Mouse (Mus musculus) layer of hippocampus, adult 18-20 months (tissue): Measurements from ENCODE around the gene Optn. TPM values are rescaled to one million over a fixed set of nuclear protein-coding genes. Genes with fewer than 3 reads are reported as not detected.

ENCODE experiments used
- DNase-seq, 2 experiments: peaks; one replicate each; pipeline ENCODE4 v3.0.0; 2022; ENCODE audit warnings: low spot score in 2 of 2
- total RNA-seq, 2 experiments: library from RNA; stranded (reverse); gene quantifications; 2 replicates each; pipeline ENCODE4 v1.2.3; 2021

Gene Optn
- total RNA-seq, 2 experiments from 2014 or later, result 15.5 to 16.6 TPM

- DNase-seq, result no peak
These were observed 30.1 kb downstream of the Optn start for GRCm38 (mm10) chr2:5033546-5034420.

DNA sequence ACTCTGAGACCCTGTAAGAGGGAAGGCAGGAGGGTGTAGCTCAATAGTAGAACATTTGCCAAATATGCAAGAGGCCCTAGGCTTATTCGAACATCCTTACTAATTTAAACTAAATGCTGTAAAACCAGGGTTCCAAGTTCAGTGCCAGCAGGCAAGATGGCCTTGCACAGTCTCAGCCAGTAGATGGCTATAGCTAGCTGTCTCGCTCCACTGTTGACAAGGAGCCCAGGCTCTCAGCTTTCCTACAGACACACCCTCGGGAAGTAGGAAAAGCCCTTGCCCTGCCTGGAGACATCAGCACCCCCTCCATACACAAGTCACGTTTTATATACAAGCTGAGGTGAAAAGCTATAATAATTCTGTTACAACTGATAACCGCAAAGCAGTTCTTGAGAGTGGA, 31.2 kb downstream of the Optn start:
- no peak for DNase-seq

GRCm38 (mm10) chr2:5031215-5031614, 32.6 kb downstream of the Optn start:
- peak; percentile 18 to 32 for DNase-seq

GRCm38 (mm10) chr2:5029808-5030207, 34.0 kb downstream of the Optn start:
- no peak for DNase-seq

GRCm38 (mm10) chr2:5028047-5028446, 35.8 kb downstream of the Optn start:
- no peak for DNase-seq

GRCm38 (mm10) chr2:5027057-5027456, 36.8 kb downstream of the Optn start:
- DNase-seq, result no peak

- DNase-seq, result no peak
These were observed 38.6 kb downstream of the Optn start for GRCm38 (mm10) chr2:5025162-5025733.

DNA sequence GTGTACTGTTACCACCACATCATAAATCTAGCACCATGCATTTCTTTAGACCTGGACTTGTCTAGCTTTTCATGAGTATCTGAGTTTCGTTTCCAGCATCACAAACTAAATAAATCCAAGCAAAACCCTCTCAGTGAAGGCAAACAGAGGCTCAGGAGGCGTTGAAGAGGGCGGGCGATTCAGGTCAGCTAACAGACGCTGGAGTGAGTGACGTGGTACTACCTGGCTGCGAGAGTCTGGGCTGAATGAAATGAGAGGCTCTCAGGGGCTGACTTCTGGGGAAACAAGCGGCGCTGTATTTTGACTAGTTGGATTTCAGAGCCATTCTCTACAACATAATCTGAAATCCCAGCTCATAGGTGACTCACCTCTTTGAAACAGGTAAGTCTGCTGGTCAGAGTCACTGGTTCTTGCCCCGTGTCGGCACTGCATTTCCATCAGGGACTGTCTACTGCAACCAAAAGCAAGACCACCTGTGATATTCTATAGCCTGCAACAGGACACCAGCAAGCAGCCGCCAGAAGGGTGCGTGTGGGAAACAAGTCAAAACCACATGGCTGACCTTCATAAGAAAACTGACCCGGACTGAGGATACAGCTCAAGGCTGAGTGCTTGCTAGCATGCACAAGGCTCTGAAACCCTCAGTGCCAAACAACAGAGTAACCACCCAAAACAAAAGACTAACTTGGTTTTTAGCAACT, 40.0 kb downstream of the Optn start:
- no peak for DNase-seq

DNA sequence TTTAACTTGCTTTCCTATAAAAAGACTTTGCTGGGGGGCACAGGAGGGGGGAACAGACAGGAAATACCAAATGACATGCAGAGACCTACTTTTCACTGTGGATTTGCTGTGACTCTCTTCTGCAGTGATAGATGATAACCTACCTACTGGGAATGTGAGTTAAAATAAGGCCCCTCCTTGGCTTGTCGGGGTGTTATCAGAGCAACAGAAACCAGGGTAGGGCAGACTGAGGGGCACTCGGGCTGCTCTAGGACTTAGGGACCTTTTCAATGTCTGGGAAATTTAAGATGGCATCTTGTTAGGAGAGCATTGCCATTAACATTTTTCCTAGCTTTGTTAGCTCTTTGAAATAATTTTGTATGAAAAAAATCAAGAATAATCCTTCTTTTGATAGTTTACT, 40.6 kb downstream of the Optn start:
- no peak for DNase-seq

DNA sequence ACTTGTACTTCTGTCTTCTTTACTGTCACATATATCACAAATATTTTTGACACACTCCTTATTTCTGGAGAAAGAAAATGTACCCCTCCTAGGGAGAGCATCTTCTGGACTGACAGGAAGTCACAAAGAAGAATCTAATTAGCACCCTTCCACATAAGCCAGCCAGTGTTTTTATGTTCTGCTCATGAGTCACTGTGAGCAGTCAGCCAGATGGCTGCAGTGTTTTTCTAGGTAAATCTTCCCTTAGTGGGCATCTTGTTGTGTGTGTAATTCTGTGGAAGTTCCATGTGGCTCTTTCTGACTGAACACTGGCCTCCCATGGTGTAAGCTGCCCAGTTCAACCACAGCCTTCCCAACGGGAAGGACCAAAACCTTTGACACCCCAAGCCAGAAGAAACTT, 44.1 kb downstream of the Optn start:
- peak; percentile 20 to 47 for DNase-seq

DNA sequence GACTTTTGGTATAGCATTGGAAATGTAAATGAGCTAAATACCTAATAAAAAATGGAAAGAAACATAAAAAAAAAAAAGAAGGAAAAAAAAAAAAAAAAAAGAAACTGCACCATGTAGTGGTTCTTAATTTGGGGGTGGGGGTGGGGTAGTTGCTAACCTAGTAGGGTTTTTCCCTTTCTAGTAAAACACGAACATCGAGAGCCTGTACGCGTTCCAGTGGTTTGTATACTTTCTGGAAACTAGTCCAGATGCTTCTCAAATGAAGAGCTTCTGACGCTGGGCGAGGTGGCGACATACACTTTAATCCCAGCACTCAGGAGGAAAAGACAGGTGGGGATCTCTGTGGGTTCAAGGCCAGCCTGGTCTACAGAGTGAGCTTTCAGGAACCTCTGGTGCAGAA, 46.9 kb downstream of the Optn start:
- no peak for DNase-seq

DNA sequence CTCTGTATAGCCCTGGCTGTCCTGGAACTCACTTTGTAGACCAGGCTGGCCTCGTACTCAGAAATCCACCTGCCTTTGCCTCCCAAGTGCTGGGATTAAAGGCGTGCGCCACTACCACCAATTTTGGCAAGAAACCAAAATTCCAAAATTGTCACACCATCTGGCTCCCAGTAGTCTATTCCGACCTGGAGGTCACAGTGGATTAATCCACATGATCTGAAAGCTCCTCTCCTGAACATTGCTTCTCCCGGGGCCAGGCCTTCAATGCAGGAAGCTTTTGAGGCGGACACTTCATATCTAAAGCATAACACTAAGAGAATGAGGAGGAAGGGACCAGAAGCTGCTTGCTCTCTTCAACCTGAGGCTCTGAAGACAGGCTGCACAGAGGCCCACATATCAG, 48.3 kb downstream of the Optn start:
- DNase-seq, result no peak

DNA sequence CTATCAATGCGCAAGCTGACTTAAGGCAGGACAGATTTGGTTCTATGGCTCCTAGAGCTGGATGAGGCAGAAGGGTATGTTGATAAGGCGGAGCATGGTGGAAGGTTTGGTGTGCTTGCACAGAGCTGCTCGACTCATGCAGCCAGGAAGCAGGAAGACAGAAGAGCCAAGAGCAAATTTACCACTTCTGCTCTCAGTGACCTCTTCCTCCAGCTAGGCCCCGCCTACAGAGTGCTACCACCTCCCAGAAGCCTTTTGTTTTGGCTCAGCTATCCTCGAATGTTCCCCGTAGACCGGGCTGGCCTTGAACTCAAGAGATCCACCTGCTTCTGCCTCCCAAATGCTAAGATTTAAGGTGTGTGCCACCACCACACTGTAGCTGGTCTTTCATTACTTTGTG, 49.2 kb downstream of the Optn start:
- DNase-seq, result no peak

DNA sequence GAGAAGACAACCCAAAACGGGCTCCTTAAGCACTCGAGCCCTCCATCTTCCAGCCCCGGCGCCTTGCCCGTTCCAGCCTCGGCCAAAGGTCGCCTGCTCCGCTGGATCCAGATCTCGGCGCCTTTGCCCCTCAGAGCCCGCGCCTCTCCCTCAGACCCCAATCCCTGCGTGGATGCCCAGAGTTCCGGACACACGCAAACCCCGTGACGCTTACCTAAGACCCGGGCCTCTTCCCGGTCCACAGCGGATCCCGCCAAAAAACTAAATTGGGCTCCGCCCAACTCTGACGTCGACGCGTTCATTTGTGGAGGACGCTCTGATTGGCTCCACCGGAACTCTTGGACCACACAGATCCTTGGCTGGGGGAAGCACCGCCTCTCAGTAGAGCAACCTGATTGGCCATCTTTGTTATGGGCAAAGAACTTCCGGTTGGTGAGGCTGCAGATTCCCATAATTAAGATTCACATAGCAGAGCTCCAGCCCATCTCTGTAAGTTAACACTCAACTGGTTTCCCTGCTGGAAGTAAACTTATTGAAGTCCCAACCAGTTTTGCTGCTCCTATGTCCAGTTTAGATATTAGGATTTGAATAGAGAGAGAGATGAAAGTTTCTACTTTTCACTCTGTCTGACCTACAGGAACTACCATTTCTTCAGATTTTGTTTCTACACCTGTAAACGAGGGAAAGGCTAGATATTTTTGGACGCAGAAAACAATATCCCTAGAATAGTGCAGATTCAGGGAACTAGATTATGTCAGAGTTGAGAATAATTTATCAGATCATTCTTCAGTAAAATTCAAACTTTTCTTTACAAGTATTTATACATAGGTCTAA, 51.1 kb downstream of the Optn start, which contains the start of gene Mcm10:
Gene Mcm10 (minus strand): TSS at position 301 of the 834 bp plus-strand sequence.
- peak; percentile 90 to 93 for DNase-seq

GRCm38 (mm10) chr2:5011898-5012490, 51.9 kb downstream of the Optn start:
- no peak for DNase-seq

DNA sequence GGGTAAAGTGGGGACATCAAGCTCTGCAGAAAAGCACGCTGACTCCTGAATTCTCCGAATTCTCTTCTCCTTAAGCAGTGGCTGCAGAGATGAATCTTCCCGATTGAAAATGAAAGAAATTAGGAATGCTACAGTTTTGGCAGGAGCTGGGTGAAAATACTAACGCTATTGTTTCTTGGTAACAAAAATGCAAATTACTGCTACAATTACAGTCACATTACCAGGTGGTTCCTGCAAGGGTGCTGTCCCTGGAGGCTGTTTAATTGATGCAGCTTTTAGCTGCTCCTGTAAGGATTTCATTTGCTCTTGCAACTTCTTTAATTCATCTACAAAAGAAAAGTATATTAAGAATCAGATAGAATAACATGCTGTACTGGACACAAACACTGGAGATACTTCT, 56.7 kb downstream of the Optn start:
- DNase-seq, result no peak

DNA sequence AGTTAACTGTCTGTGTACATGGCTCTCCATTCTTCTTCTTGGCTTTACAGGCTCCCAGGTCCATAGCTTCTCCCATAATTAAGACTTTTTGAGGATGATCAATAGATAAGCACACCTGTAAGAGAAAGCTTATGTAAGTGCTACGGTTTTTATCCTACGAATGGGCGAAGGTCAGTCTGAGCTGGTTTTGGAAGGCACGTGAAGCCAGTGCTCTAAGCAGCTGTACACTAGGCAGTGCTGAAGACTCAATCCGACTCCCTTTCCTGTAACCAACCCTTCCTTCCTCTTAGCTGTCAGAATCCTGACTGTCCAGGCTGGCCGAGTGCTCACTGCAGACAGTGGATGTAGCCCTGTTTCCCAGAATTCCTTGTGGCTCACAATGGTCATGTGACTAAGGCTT, 62.6 kb downstream of the Optn start:
- DNase-seq, result no peak

DNA sequence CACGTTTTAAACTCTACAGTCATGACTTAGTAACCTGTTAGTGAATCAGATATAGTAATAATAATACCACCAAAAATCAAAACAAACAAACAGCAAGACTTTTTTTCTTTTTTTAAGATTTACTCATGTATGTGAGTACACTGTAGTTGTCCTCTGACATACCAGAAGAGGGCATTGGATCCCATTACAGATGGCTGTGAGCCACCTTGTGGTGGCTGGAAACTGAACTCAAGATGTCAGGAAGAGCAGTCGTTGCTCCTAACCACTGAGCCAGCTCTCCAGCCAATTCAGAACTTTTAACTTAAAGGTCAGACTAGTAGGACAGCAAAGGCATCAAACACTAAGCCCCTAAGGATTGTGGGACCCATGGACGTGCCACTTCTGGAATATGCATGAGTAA, 64.9 kb downstream of the Optn start:
- no peak for DNase-seq

GRCm38 (mm10) chr2:4996421-4996824, 67.4 kb downstream of the Optn start:
- no peak for DNase-seq

- no peak for DNase-seq
These were observed 68.2 kb downstream of the Optn start for GRCm38 (mm10) chr2:4995646-4996045.

DNA sequence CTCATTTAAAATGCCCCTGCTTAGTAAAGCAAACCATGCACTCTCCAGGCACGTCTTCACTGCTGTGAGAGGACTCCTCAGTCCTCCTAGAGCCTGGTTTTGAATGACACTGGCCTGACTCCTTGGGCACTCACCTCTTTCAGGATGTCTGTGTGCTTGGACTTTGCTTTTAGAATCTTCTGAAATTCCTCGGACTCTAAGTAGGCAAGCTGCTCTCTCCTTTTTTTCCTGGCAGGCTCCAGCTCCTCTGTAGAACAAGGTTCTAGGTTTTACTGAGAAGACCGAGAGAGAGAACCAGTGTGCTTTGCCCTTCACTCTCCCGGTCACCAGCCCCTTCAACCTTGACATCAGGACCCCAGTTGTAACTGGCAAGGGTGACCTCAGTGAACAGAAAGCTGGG, 69.4 kb downstream of the Optn start:
- no peak for DNase-seq
